Mouse (Mus musculus): ENCODE data around the gene Tubg2.

Gene Tubg2

DNA sequence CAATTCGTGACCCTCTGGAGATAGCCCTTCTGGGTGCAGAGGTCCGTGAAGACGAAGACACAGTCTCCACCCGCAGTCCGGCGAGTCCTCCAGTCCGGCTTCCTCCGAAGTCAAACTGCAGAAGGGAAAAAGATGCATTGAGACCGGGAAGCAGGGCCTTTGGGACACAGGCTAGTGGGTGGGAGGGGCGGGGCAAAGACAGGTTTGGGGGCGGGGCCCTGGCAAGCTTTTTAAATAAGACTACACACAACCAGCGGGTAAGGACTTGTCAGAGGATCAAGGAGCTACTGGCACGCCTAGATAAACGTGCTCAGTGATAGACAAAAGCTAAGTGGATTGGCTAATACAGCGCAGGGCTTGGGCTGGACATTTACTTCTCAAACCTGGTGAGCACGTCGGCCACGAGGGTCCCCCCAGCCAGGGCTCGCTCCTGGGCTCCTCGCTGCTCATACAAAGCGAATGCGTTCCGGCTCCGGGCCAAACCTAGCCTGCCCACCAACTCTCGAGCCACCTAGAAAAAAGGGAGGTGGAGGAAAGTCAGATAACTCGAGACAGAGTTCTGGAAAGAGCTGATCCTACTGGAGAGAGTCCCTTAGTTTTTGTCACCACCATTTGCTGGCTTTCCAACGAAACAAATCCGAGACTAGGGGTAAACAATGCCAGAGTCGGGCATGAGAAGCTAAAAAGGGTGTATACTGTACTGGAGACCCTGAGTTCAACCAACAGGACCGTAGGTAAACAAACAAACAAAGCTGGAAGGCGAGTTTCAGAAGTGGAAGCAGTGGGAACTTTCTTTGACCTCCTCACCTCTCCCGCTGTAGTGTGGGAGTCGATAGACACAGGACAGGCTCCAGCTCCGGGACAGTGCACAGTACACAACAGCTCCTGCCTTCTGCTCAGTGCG lies 9.2 kb downstream of the Tubg2 start:
- no peak for DNase-seq (ENCODE audit: low spot score in 2 of 2)

DNA sequence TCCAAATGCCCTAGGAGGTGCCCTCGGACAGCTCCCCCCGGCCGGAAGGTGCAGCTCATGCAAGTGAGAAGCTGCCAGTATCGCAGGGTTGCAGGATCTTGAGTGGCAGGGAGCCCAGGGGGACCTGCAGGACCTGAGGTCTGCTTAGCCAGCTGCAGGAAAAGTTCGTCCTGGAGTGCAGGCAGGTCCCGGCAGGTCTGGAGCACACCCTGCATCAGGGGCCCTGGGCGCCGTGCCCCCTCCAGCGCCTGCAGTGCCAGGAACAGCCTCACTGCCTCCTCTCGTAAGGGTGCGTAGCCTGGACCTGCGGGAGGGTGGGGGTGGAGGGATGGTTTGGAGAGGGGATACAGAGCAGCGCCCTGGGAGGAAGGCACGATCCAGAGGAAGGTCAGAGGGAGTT lies 10.7 kb downstream of the Tubg2 start:
- peak in 1 of 2 experiments; percentile 19 for DNase-seq (ENCODE audit: low spot score in 2 of 2)

DNA sequence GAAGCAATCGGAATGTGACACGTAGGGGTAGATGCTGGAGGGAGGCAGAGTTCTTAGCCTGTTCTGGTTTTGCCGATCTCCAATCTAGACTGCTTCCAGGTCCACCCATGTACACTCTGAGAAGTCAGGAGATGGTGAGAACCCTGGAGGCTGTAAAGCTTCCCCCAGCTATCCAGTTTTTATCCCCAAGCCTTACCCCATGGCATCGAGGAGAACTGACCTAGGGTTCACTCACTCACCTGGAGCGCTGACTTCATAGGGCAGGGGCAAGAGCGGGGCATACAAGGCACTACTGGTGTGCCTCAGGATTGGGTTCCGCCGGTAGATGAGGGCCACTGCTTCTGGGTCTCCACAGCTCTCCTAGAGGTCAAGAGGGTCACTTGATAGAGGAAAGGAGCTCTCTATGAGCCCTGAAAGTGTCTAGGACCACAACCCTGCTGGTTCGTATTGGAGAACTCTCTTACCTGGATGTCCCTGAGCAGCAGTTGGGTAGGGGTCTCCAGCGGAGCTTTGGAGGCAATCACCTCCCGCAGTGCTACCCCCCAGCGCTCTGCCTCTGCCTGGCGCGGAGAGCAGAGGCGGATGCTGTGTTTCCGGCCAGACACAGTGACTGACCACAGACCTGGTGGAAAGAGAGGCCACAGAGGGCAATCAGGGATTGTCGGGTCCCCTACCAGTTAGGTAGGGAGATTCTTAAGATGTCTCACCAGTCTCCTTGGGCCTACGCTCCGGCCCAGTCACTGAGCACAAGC lies 11.7 kb downstream of the Tubg2 start:
- DNase-seq (ENCODE audit: low spot score in 2 of 2): no peak

DNA sequence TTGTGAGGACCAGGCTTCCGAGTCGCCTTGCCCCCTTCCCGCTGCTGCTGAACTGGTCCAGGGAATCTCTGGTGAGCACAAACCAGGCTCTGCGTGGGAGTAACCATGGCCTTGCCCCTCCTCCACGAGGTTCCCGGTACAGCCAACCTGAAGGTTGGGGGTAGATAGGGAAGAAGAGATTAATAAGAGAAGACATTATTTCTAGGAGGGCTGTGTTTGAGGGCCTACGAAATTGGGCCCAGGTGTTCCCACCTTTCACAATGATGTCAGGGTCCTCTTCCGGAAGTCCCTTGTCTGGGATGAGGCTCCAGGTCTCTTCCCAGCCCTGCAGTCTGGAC lies 12.2 kb downstream of the Tubg2 start:
- no peak for DNase-seq (ENCODE audit: low spot score in 2 of 2)

DNA sequence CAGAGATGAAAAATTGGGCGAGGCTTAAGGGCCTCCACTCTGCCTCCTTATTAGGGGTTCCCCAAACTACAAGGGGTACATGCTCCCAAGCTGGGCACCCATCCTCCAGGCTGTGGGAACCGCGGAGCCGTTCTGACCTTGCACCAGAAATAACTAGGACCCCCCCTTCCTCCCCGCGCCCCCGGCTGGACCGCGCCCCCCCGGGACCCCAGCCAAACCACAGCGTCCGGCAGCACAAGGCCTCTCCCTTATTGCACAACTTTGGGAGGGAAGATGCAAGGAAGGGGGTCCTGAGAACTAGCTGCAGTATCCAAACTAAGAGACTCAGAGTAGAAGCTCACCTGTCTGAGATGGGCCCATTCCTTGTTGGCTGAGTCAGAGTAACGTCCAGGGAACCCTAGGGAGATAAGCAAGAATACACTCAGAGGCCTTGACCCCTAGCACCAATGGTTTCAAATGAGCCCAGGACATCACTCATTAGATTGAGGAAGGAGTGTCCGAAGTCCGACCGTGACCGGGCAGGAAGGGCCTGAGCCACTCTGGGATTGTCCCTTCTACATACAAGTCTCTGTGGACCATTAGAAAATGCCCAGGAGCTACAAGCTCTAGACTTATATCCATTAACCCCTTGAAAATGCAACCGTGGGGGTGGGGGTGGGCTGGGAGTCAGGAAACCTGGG lies 12.7 kb downstream of the Tubg2 start:
- DNase-seq (ENCODE audit: low spot score in 2 of 2): peak in 1 of 2 experiments; percentile 61

DNA sequence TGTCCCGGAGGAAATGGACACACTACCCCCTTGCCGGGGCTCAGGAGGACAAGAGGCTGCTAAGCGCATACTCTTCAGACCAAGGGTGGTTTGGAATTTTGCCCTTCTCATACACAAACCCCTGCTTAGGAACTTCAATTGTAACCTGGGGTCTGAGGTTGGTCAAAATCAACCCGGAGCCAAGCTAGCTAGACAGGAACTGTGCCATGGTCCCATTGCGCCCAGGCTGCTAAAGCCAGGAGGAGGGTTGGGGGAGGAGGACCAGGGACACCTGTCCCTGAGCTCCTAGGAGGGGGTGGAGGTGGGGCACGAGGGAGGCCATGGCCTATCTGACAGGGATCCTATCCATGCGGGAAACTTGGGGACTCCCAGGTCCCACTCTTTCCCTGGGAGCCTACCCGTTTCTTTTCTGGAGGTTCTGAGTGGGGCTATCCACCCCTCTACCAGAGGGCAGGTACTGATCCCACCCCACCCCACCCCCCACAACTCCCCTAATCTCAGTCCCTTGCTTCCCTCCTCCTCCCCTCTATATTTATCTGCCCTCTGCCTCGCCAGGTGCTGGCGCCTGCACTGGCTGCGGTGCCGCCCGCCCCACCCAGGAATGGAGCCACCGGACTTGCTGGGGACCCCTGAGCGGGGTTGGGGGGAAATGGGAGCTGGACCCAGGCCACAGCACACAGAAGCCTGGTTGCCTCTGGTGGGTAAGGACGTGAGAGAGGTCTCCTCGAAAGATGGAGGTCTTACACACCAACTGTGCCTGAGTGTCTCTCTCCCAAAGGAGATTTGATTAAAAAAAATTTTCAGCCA lies 13.8 kb downstream of the Tubg2 start:
- peak in 1 of 2 experiments; percentile 31 for DNase-seq (ENCODE audit: low spot score in 2 of 2)

DNA sequence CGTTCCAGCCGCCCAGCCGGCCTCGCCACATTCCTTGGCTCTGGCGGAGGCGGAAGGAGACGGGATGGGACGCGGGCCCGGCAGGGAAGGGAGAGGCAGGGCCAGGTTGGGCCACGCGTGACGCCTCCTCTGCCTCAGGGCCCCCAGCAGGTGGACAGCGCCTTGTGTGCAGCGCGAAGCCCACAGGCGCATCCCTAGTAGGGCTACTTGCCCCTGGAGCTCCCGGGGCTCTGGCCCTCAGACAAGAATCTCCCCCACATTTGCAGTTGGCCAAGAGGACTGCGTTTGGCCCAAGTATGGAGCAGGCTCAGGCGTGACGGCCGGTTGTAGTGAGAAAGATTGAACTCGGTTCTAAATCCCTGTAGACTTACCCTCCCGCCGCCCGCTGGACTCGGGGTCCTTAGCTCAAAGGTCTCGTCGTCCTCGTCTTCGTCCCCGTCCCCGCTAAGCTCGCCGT lies 14.7 kb downstream of the Tubg2 start, which contains the start of gene Cntnap1:
Gene Cntnap1, plus strand, starts transcription at position 170 of the 457 bp plus-strand sequence.
- peak; percentile 78 to 80 for DNase-seq (ENCODE audit: low spot score in 2 of 2)

DNA sequence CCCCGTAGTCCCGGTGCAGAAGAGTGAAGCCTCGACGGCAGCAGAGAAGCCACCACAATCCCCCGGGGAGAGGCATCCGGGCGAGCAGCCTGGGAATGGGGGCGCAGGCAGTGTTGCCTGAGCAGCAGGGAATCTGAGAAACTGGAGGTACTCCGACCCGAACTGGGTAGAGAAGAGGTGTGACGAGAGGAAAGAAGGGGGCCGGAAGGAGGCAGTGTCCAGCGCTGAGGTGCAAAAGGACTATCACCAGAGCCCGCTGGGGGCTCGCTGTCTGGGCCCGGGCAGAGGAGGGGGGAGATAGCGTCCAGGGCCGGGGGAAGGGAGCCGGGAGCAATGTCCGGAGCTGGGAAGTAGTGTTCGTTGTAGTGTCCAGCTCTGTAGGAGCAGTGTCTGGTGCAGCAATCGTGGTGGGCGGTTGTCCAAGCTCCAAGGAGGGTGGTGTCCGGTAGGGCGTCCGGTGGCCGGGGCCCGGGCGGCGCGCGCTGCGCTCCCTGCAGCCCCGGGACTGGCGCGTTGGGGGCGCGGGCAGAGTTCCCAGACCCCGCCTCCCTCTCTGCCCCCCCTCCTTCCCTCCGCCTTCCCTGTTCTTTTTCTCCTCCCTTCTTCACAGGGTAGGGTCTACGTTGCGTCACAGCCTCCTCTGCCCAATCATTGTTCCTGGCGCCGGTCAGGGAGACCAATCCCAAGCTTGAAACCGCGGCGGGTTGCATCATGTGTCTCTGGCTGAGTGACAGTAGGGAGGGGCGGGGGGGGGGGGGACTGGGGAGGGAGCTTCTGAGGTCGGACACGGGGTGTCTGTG lies 15.3 kb downstream of the Tubg2 start, which contains the start of gene Plekhh3:
Gene Plekhh3, minus strand, starts transcription at position 541 of the 800 bp plus-strand sequence.
- peak; percentile 94 to 95 for DNase-seq (ENCODE audit: low spot score in 2 of 2)

DNA sequence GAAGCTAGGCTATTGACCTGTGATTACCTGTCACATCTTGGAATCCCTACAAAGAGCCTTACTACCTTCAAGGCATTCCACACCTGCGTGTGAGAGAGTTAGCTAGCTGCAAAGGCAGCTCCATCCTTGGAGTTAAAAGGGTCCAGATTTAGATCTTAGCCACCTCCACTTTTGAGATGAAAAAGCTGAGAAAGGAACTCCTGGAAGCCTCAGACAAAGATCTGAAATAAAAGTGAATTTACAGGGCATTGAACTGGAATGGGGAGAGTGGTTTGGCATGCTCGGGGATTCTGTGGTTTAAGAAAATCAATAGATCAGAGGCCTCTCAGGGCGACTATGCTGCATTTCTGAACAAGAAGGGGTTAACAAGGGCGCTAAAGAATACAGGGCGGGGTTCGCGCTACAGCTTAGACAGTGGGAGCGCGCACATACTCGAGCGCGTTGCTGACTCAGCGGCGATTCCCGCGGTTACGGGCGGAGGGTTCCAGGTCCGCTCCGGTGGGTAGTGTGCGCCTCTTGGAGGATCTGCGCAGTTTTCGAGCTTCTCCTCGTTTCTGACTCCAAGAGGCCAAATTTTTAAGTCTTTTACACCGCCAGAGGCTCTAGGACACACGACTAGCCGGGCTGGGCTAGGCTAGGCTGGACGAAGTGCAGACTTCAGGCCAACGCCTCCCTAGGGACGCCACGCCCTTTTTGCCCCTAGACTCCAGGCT lies 16.2 kb downstream of the Tubg2 start:
- peak in 1 of 2 experiments; percentile 67 for DNase-seq (ENCODE audit: low spot score in 2 of 2)

DNA sequence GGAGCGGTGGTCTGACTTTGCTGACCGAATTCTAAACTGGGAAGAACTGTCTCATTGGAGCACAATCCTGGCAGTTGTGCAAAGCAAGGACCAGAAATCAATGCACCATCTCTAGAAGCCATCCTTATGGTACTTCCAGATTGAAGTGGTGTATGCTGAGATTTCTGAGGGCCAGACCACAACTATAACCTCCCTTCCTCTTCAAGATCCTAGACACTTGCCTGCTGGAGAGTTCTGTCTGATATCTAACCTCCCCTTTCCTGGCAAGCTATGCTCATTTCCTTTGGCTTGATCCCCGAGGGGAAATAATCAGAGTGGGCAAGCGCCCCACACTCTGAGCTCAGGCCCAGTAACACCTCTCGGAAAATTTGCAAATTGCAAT lies 16.7 kb downstream of the Tubg2 start:
- DNase-seq (ENCODE audit: low spot score in 2 of 2): no peak

DNA sequence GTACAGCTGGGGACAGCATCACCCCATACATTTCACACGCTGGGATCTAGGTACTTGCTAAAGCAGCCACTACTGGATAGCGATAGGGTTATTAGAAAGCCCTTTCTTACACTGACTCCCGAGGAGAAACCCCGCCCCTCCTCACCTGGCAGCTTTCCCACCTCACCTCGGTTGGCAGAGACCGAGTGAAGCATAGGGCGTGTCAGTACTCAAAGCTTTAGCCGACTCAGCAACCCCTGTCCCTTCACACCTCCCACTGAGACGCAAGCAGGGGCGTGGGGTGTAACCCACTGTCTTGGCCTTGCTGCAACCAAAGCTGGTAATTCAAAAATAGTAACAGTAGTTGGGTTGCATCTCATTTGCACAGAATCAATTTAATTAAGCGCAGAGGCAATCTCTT lies 17.4 kb downstream of the Tubg2 start:
- no peak for DNase-seq (ENCODE audit: low spot score in 2 of 2)

DNA sequence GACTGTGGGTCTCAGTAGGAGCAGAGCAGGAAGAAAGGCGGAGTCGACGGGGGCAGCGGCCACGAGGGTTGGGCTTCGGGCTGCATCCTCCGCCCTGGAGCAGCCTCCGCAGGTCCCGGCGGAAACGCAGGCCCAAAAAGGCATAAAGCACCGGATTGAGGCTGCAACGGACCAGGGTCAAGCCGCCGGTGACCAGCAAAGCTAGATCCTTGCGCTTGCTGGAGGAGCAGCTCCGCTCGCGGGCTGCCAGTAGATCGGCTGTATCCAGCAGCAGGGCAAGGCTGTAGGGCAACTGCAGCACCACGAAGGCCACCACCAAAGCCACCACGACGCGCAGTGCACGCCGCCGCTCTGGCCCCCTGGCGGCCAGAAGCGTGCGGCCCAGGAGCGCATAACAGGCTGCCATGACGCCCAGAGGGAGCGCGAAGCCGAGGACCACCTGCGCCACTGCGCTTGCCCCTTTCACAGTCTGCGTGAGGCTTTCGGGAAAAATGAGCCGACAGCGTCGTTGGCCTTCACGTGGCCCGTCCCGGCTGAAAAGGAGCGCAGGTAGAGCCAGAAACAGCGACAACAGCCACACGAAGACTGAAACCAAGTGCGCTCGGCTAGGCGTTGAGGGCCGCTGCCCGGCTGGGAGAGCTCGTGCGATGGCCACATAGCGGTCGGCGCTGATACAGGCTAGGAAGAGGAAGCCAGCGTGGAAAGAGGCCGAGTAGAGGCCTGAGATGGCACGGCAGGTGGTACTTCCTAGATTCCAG lies 18.1 kb downstream of the Tubg2 start:
- peak in 1 of 2 experiments; percentile 80 for DNase-seq (ENCODE audit: low spot score in 2 of 2)

DNA sequence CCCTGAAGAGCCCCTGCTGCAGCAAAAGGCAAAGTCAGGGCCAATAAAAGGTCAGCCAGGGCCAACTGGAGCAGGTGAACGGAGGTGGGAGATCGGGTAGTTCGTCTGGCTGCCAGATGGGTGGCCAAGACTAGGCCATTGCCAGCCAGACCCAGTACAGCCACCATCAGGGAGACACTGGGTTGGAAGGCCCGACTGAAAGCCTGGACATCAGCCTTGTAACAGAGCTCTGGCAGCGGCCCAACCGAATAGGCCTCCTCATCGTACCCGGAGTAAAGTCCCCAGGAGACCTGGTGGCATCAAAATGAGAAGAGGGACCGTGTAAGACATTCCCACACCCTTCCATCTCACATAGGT lies 18.7 kb downstream of the Tubg2 start:
- no peak for DNase-seq (ENCODE audit: low spot score in 2 of 2)

DNA sequence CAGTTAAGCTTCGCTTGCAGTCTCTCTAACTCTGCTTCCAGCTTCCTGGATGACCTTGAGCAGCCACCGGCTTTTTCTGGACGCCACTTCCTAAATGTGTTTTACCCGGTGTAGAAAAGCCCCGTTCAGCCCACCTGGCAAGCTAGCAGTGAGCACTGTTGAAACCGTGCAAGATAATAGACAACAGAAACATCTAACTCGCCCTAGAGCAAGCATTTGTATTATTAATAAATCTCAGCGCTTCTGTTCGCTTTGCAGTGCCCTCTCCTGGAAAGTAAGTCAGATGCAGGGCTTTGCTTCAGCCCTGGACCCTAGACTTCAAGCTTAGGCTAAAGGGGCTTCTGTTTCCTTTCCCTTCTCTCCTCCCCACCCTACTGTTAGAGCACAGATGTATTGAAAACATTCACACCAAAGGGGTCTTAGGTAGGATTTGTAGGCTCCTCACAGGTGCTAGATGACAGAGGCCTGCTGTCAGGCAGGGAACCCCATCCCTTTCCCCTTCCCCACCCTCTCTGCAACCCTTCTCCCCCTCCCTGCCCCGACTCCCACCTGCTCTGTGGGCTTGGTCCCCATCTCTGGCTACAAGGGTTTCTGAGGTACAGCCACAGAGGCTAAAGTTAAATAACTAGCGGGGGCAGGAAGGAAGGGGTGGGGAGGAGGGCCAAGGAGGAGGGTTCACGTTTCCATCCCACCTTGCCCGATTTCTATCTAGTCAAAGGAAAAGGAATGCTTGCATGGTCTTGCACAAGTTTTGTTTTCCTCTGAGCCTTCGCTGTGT lies 19.3 kb downstream of the Tubg2 start, which contains the start of gene Ccr10:
Gene Ccr10, minus strand, starts transcription at position 593 of the 778 bp plus-strand sequence.
- no peak for DNase-seq (ENCODE audit: low spot score in 2 of 2)

DNA sequence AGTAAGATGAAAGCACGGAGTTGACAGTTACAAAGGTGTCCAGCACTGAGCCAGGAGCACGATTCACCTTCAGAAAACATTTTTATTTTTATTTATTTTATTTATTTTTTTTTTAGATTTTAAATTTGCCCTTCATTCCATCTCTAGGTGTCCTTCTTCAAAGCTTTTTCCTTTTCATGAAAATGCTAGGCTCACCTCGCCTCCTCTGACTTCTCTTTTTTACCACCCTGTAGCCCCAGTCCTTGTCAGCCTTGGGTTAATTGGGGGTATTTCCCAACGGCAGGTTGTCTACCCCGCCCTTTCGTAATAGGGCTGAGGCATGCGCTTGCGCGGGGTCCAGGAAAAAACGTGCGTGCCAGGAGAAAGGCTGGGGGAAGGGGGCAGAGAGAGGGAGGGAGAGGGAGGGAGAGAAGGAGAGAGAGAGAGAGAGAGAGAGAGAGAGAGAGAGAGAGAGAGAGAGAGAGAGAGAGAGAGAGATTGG lies 20.0 kb downstream of the Tubg2 start:
- no peak for DNase-seq (ENCODE audit: low spot score in 2 of 2)

DNA sequence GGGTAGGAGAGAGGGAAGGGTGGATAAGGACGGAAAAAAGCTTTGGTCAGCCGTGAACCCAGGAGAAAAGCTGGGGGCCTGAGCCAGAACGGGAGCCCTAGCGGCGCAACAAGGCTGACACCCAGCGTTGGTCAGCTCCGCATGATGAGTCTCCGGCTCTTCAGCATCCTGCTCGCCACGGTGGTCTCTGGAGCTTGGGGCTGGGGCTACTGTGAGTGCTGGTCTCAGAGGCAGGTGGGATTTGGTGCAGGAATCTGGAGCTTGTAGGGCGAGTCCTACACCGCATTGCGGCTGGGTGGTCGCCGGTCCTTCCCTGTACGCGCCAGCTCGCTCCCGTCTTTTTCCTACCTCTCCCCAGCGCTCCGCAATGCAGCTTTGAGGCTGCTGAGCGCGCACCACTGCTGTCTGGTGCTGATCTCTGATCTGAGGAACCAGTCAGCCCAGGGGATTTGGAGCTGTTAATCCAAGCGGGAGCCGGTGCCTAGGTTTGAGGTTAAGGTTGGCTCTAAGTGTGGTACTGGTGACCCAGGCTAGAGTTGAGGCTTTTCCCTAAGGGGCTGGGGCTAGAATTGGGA lies 20.5 kb downstream of the Tubg2 start:
- DNase-seq (ENCODE audit: low spot score in 2 of 2): no peak

DNA sequence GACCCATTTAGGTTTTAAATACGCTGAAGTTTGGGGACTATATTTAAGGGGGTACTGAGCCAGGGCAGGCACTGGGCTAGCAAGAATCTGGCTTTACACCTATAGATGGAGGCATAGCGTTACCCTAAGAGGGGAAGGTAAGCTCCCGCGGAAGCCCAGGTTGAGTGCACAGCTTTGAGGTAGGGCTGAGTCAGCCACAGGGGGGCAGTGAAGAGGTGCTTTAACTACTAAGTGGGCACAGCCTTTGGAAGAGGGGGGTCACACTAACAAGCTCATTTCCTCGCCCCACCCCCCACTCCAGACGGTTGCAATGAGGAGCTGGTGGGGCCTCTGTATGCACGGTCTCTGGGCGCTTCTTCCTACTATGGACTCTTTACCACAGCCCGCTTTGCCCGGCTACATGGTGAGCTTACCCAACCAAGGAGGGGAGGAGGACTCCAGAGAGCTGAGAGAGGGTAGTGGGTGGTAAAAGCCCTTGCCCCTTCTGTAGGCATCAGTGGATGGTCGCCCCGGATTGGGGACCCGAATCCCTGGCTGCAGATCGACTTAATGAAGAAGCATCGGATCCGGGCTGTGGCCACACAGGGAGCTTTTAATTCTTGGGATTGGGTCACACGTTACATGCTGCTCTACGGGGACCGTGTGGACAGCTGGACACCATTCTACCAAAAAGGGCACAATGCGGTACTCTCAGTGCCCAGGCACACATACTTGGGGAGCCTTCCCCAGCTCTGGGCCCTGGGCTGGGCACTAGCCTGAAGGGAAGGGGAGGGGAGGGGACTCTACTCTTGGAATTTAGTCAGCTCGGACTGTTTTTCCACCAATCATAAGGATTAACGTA lies 21.4 kb downstream of the Tubg2 start:
- no peak for DNase-seq (ENCODE audit: low spot score in 2 of 2)
